Mouse (Mus musculus): ENCODE data around the gene Cbx4.

Cbx4 gene

DNA sequence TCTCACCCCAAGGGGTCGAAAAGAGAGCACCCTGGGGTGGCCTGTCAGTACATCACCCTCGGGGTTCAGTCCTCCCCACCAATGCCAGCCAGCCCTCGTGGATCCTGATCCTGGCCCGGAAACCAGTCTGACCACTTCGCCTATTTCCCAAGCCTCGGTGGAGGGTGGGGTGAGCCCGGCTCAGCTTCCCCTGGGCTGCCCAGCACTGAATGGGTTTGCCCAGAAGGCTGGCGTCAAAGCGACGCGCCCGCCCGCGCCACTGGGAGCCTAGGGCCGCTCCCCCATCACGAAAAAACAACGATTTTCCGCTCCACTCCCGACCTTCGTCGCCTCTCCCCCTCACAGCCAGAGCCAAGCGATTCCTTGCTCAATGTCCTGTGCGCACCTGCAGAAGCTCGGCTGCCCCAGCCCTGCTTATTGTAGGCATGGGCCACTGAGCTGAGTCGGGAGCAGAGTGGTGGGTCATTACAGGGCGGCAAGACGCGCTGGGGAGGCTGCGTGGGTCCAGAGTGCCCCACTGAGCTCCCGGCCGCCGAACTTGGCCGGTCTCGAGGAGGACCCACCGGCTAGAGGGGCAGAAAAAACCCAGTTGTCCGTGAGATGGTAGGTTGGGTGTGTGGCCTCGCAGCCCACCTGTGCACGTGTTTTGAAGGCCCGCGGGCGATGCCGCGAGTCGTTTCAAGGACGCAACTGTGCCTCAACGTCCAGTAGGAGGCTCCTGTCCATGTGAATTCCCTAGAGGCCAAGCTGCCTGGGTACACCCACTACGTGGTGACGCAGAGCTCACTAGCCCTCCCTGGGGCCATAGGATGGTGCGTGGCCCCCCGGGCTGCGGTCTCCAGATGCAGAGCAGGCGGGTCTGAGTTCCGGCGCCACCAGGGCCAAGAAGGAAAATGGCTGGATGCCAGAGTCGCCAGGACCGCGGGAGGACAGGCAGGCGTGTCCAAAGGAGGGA is 27.7 kb downstream of the Cbx4 start:
- in situ Hi-C loops (cut with MboI; ENCODE audit: low sequenced_read_pairs) = no loop called here

DNA sequence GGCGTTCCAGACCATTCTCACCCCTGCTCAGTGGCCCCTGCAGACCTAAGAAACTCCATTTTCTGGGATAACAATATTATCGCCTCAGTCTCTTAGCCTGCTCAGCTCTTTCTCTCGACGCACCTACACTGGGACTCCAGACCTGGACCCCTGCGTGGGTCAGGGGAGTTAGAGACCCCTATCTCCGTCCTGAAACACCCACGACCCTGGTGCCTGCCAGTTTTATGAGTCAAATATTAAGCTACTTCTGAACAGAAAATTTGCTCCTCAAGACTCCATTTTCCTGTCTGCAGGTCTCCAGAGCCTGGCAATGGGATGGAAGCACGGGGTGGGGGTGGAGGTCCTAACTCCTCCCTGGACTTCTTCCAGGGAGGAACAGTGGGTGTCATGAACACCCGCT is 28.7 kb downstream of the Cbx4 start:
- in situ Hi-C loops (cut with MboI; ENCODE audit: low sequenced_read_pairs) = no loop called here

- in situ Hi-C loops (cut with MboI; ENCODE audit: low sequenced_read_pairs) = no loop called here
These were observed 29.5 kb downstream of the Cbx4 start for GRCm38 (mm10) chr11:119056301-119057211.

DNA sequence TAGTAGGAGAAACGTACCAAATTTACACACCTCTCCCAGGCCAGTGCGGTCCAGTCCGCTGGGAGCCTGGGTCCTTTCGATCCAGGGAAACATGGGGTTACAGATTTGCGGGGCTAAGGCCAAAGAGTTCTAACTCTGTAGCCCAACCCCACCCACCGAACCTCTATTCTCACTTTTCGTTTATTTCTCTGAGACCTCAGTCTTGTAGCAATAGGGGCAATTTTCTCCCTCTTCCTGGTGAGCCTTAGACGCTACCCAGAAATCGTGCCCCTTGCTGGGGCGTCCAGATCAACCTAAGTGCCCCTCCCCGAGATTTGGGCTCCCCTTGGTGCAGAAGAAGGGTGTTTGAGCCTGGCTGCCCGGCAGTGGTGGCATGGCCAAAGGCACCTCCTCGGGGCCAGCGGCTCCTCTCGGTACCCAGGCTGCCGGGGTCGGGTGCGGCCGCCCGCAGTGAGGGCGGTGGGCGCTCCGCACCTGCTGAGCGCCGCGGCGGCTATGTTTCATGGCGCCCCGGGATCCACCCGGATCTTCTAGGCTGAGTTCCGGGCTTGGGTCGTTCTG is 30.4 kb downstream of the Cbx4 start:
- in situ Hi-C loops (cut with MboI; ENCODE audit: low sequenced_read_pairs) = no loop called here

- in situ Hi-C loops (cut with MboI; ENCODE audit: low sequenced_read_pairs) = no loop called here
These were observed 31.4 kb downstream of the Cbx4 start for GRCm38 (mm10) chr11:119054351-119055345.

- in situ Hi-C loops (cut with MboI; ENCODE audit: low sequenced_read_pairs) = no loop called here
These were observed 32.2 kb downstream of the Cbx4 start for GRCm38 (mm10) chr11:119053738-119054350.

GRCm38 (mm10) chr11:119053257-119053670 is 32.8 kb downstream of the Cbx4 start:
- in situ Hi-C loops (cut with MboI; ENCODE audit: low sequenced_read_pairs) = no loop called here

DNA sequence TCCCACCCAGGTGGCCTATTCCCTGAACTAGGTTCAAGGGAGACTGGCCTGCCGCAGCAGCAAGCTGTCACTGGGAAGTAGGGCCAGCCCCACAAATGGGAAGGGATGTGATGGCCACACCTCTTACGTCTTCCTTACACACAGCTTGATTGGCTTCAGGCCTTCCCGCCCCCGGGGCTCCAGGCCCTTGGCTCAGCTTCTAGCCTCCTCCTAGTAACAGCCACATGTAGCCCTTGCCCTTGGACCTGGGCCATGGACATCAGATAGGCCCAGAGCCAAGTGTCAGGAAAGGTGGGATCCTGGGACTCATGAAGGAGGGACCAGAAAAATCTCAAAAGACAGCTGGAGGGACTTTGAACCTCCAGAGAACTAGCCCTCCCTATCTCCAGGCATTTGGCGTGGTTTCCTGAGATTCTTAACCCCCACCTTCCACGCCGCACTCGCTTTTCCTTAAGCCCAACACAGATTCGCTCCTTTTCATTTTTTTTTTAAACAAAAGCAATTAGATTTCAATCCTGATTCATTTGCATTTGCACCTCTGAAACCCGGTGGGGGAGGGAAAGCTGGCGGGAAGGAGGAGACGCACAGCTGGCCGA is 33.3 kb downstream of the Cbx4 start:
- in situ Hi-C loops (cut with MboI; ENCODE audit: low sequenced_read_pairs) = no loop called here

DNA sequence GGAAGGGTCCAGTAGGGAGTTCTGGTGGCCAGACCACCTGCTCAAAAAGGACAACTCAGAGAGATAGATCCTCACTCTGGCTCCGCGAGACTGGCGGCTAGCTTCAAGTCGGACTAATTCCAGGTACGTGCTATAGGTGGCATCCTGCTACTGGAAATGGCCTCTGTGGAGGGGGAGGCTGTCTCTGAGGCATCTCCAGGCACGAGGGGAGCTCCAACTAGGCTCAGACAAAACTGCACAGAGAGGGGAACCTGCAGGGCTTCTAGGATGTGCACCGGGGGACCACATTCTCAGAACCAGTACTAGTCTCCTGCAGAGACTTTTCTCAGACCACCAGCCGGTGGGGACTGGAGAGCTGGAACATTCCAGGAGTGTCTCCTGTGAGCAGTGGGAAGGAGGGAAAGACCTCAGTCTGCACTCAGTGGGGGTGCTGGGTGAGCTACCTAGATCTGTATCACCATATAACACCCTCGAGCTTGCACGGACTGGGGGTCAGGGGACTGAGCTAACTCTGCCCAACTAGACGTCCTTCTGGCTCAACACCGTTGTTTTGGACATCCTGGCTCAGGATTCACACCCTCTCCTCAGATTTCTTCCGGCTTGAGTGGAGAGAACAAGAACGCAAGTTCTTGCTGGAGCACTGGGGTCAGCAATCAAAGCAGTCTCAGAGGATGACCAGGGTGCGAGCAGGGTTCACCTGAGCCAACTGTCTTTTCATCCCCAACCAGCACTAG is 33.9 kb downstream of the Cbx4 start:
- in situ Hi-C loops (cut with MboI; ENCODE audit: low sequenced_read_pairs) = no loop called here

DNA sequence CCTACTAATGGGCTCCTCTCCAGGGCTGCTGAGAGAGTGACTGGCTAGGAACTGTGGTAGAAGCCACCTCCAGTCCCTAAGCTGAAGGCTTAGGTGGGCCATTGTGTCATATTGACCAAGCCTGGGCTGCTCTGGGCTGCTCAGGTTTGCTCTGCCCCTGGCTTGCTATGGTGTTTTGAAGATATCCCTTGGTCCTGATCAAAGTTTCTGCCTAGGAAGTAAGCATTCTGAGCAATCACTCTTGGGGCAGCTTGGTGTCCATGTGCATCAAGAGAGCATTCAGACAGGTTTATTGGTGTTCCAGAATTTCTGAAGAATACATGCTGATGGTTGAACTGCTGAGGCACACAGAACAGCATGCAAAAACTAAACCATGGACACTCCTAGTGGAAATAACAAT is 34.6 kb downstream of the Cbx4 start:
- in situ Hi-C loops (cut with MboI; ENCODE audit: low sequenced_read_pairs) = no loop called here

- in situ Hi-C loops (cut with MboI; ENCODE audit: low sequenced_read_pairs) = no loop called here
These were observed 35.7 kb downstream of the Cbx4 start for GRCm38 (mm10) chr11:119050361-119050760.

DNA sequence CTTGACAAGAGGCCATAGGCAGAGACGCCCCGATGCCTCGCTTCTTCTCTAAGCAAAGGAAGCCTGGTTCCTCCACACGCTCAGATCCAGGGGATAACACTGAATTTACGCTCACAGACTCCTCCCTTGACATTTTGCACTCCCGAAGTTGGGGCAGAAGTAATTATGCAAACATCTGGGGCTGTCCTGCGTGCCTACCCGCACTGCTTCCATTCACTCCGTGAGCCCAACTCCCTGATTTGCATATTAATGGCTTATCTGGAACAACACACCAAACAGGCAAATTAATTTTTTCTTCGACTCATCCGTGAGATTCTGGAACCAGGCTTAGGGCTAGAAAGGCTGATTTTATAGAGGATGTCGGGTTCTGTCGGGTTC is 37.9 kb downstream of the Cbx4 start:
- in situ Hi-C loops (cut with MboI; ENCODE audit: low sequenced_read_pairs) = no loop called here

DNA sequence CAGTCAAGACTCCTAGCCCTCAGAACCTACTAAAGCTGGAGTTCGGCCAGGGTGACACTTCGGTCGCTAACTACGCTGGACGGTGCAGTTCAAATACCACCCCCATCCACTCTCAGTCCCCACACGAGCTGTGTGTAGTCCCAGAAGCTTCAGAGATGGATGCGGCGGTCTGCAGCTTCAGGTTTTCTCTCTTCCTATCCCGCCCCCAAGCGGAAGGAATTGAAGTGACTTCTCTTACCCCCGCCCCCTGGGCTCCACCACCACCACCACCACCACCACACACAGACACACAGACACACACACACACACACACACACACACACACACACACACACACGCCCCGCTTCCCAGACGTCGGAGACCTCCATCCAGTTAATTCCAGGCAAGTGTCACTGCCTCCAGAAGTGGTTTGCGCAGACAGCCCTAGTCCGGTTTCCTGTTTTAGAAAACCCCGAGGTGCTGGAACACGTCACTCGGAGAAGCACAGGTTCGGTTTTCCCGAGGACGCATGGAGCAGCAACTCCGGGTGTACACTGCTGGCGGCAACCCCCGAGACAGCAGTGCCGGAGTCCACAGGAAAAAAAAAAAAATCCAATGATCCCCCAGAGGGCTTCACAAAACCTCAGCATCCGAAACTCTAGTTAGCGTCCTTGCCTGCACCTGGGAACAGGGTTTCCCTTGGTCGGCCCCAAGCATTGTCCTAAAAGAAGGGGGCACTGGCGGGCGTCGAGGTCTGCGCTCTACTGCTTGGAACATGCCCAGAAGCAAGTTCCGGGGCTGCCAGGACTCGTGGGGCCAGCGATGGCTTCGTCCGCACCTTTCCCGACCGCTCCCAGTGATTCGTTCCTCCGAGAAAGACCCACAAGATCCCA is 38.5 kb downstream of the Cbx4 start:
- in situ Hi-C loops (cut with MboI; ENCODE audit: low sequenced_read_pairs) = no loop called here

DNA sequence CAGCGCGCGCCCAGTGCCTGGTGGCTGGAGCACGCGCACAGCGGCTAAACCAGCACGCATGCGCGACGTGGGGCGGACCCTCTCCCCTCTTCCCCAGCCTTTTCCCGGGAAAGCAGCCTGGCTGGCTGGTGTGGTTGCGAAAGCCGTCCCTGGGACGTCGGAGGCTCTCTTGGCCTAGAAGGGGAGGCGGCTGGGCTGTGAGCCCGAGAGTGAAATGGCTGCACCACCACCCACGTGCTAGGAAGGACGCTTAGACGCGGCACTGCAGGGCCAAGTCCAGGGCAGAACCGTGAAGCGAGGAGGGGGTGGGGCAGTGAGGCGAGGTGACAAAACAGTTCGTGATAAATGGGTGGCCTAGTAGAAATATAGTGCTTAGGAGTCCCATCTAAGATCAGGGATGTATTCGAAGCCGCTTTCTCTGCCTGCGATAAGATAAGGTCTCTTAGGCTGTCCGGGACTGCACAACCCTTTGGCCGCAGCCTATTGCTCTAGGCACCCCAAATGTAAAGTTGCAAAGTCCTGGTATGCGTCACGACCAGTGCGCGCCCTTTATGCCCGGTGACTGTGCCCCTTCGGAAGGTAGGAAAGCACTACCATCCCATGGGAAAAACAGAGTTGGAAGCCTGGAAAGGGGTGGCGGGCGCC is 39.3 kb downstream of the Cbx4 start:
- in situ Hi-C loops (cut with MboI; ENCODE audit: low sequenced_read_pairs) = no loop called here

DNA sequence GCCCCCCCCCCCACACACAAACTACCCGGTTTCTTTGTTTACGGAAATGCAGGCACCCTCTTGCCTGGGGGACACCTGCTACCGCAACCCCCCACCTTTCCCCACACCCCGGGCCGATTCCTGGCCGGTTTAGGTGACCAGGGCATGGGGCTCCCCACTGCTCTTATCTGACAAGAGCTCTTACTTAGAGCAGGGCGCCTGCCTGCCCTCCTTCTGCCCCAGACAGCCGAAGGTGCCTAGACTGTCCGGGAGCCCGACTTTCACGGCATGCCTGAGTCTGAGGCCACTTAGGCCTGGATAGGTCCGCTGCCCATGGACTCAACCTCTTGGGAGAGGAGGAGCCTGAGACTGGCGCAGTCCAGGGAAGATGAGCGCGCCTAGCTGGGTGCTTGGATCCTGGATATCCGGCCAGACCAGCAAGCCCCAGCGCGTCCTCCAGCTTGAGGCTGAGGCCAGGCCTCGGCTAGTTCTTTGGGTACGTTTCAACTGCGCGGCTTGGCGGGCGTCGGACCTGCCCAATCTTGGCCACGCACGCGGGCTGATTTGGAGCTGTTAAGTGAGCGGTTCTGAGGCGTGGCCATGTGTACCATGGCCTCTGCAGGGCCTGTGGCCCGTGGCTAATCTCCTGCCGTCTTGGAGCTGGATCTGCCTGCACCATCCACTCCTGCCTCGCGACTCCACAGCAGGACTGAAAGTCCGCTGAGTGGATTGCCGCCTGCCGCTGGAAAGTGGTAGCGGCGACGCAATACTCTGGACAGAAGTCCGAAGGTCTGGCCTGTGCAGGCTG is 41.3 kb downstream of the Cbx4 start:
- in situ Hi-C loops (cut with MboI; ENCODE audit: low sequenced_read_pairs) = no loop called here

- in situ Hi-C loops (cut with MboI; ENCODE audit: low sequenced_read_pairs) = no loop called here
These were observed 42.1 kb downstream of the Cbx4 start for GRCm38 (mm10) chr11:119043761-119044550.

Measured in CH12F3 (cell line).